ENCODE assay signal across 9 mouse cellular contexts in genomic region chr2:114011838-114012237, GRCm38 (mm10). TPM values are rescaled to one million over a fixed set of nuclear protein-coding genes. Genes with fewer than 3 reads are reported as not detected.
DNase-seq lines count a peak whose midpoint lies in the region; ATAC-seq and TF ChIP-seq lines count a peak whose summit lies in the region.
"Had no signal": no experiment of that assay in that cellular context is flagged by ENCODE, and none has a peak within 500 bp of the region (broad histone marks: within the 10 kb centered on the region; RNA-seq: fewer than 3 reads in every experiment).

No protein-coding gene starts in this region.

- 62% methylated on average over 4 of the region's 4 CpGs for WGBS in forebrain, embryonic 11.5 days
- WGBS in forebrain, embryonic 10.5 days: 46% methylated on average over 4 of the region's 4 CpGs
- WGBS in forebrain, embryonic 14.5 days: 54% methylated on average over 4 of the region's 4 CpGs
- 53% methylated on average over 4 of the region's 4 CpGs for WGBS in limb, embryonic 12.5 days
- WGBS in neural tube, embryonic 15.5 days: 56% methylated on average over 4 of the region's 4 CpGs

- H3K4me1 ChIP-seq in forebrain, embryonic 11.5 days (replicated peaks; ENCODE audit: control insufficient read depth, insufficient read depth, low read length): peaks cover 7% of the 10 kb centered on the region; the same call in 1 of the 2 replicates
- H3K4me1 ChIP-seq in forebrain, embryonic 10.5 days: peaks cover 16% of the 10 kb centered on the region
- H3K4me1 ChIP-seq in MEL (ENCODE audit: control insufficient read depth in 1 of 2, insufficient read depth in 2 of 2, low read length in 2 of 2): no peaks in the 10 kb centered on the region
- peaks cover 3% of the 10 kb centered on the region; the same call in 1 of the 2 replicates for H3K4me1 ChIP-seq in forebrain, embryonic 14.5 days (ENCODE audit: control insufficient read depth, insufficient read depth, low read length)
- peaks cover 8% of the 10 kb centered on the region for H3K4me1 ChIP-seq in limb, embryonic 12.5 days (replicated peaks)
- H3K4me1 ChIP-seq in neural tube, embryonic 15.5 days: peaks cover 20% of the 10 kb centered on the region; the same call in 1 of the 2 replicates

- no peak overlapping the region for H3K4me3 ChIP-seq in forebrain, embryonic 11.5 days (ENCODE audit: low read depth, low read length)
- no peak overlapping the region for H3K4me3 ChIP-seq in forebrain, embryonic 10.5 days
- H3K4me3 ChIP-seq in MEL (ENCODE audit: control insufficient read depth in 1 of 2, insufficient read depth in 1 of 2, low read depth in 2 of 2, low read length in 2 of 2): no peak overlapping the region
- no peak overlapping the region for H3K4me3 ChIP-seq in forebrain, embryonic 14.5 days (ENCODE audit: low read depth, low read length)
- no peak overlapping the region for H3K4me3 ChIP-seq in limb, embryonic 12.5 days (replicated peaks)
- peak overlapping the region; percentile 73 for H3K4me3 ChIP-seq in neural tube, embryonic 15.5 days (replicated peaks)

- TF ChIP-seq RAD21 in MEL (IDR thresholded peaks at IDR 0.05; ENCODE audit: low read depth, low read length): no peak

- no peak overlapping the region for H3K4me2 ChIP-seq in forebrain, embryonic 11.5 days (ENCODE audit: low read depth, low read length, severe bottlenecking)
- H3K4me2 ChIP-seq in forebrain, embryonic 14.5 days (ENCODE audit: low read length): no peak overlapping the region
- H3K4me2 ChIP-seq in limb, embryonic 12.5 days: no peak overlapping the region
- peak overlapping the region; percentile 74 for H3K4me2 ChIP-seq in neural tube, embryonic 15.5 days

- peak; percentile 61 for DNase-seq in forebrain, embryonic 11.5 days (ENCODE audit: low spot score)
- DNase-seq in forebrain, embryonic 10.5 days (ENCODE audit: extremely low spot score, low spot score): no peak
- DNase-seq in MEL (ENCODE audit: low read depth, low spot score): peak; percentile 52
- DNase-seq in forebrain, embryonic 14.5 days (ENCODE audit: low spot score): peak; percentile 34
- no peak for DNase-seq in layer of hippocampus, adult 9-10 months (ENCODE audit: low spot score)
- DNase-seq in gastrocnemius, postnatal 36 days: no peak

- ATAC-seq in forebrain, embryonic 11.5 days (replicated peaks; ENCODE audit: low FRiP score): no peak
- ATAC-seq in forebrain, embryonic 14.5 days: no peak
- 0 out of 2 replicates have a peak, but pooled peaks have one; percentile 24 for ATAC-seq in limb, embryonic 12.5 days (ENCODE audit: insufficient number of reproducible peaks, insufficient read depth, low FRiP score, low TSS enrichment, low read depth)
- no peak for ATAC-seq in neural tube, embryonic 15.5 days (ENCODE audit: low FRiP score)

- intact Hi-C loops in gastrocnemius, postnatal 36 days (cut with DNase I): no loop called here

- H3K9ac ChIP-seq in forebrain, embryonic 11.5 days (ENCODE audit: low read length): no peak overlapping the region
- H3K9ac ChIP-seq in MEL (ENCODE audit: control insufficient read depth, low read depth, low read length, poor library complexity, severe bottlenecking): no peak overlapping the region
- H3K9ac ChIP-seq in forebrain, embryonic 14.5 days (ENCODE audit: low read length): no peak overlapping the region
- no peak overlapping the region for H3K9ac ChIP-seq in limb, embryonic 12.5 days (replicated peaks)
- H3K9ac ChIP-seq in neural tube, embryonic 15.5 days (replicated peaks): no peak overlapping the region

- peaks cover 24% of the 10 kb centered on the region for H3K27me3 ChIP-seq in forebrain, embryonic 11.5 days (ENCODE audit: control insufficient read depth, insufficient read depth, low read length)
- H3K27me3 ChIP-seq in forebrain, embryonic 10.5 days (ENCODE audit: poor library complexity, severe bottlenecking): peaks cover 61% of the 10 kb centered on the region
- no peaks in the 10 kb centered on the region for H3K27me3 ChIP-seq in MEL (ENCODE audit: control insufficient read depth in 1 of 2, insufficient read depth in 2 of 2, low read length in 2 of 2)
- peaks cover 28% of the 10 kb centered on the region for H3K27me3 ChIP-seq in forebrain, embryonic 14.5 days (replicated peaks; ENCODE audit: control insufficient read depth, insufficient read depth, low read length)
- peaks cover 56% of the 10 kb centered on the region for H3K27me3 ChIP-seq in limb, embryonic 12.5 days
- peaks cover 6% of the 10 kb centered on the region; the same call in 1 of the 2 replicates for H3K27me3 ChIP-seq in neural tube, embryonic 15.5 days (replicated peaks)

- no peak for TF ChIP-seq POLR2A in MEL (IDR thresholded peaks at IDR 0.05; ENCODE audit: control insufficient read depth in 1 of 2, insufficient read depth in 1 of 2, low read depth in 1 of 2, low read length in 2 of 2, poor library complexity in 1 of 2)

- H3K27ac ChIP-seq in forebrain, embryonic 11.5 days (ENCODE audit: low read depth, low read length): no peak overlapping the region
- H3K27ac ChIP-seq in forebrain, embryonic 10.5 days: no peak overlapping the region
- no peak overlapping the region for H3K27ac ChIP-seq in MEL (ENCODE audit: control insufficient read depth, low read depth, low read length)
- no peak overlapping the region for H3K27ac ChIP-seq in forebrain, embryonic 14.5 days (ENCODE audit: low read depth, low read length)
- H3K27ac ChIP-seq in limb, embryonic 12.5 days: no peak overlapping the region
- no peak overlapping the region for H3K27ac ChIP-seq in neural tube, embryonic 15.5 days (replicated peaks)

- no peak for TF ChIP-seq EP300 in MEL (IDR thresholded peaks at IDR 0.05; ENCODE audit: low read depth in 1 of 2, low read length in 2 of 2)

- TF ChIP-seq CTCF in MEL (IDR thresholded peaks at IDR 0.05 in 2 of 3, conservative IDR thresholded peaks at IDR 0.05 in 1 of 3; ENCODE audit: control insufficient read depth in 1 of 3, insufficient read depth in 1 of 3, low read depth in 2 of 3, low read length in 3 of 3, poor library complexity in 1 of 3, severe bottlenecking in 1 of 3): no peak

- H3K36me3 ChIP-seq in forebrain, embryonic 11.5 days (ENCODE audit: control insufficient read depth, insufficient read depth, low read length): no peaks in the 10 kb centered on the region
- H3K36me3 ChIP-seq in forebrain, embryonic 10.5 days (replicated peaks): no peaks in the 10 kb centered on the region
- H3K36me3 ChIP-seq in MEL (ENCODE audit: control insufficient read depth in 1 of 2, insufficient read depth in 2 of 2, low read length in 2 of 2): no peaks in the 10 kb centered on the region
- H3K36me3 ChIP-seq in forebrain, embryonic 14.5 days (ENCODE audit: control insufficient read depth, insufficient read depth, low read length): no peaks in the 10 kb centered on the region
- H3K36me3 ChIP-seq in limb, embryonic 12.5 days: no peaks in the 10 kb centered on the region
- H3K36me3 ChIP-seq in neural tube, embryonic 15.5 days: no peaks in the 10 kb centered on the region

- no peaks in the 10 kb centered on the region for H3K79me2 ChIP-seq in MEL (ENCODE audit: control insufficient read depth, insufficient read depth, low read length, poor library complexity)

- no peaks in the 10 kb centered on the region for H3K9me3 ChIP-seq in forebrain, embryonic 11.5 days (ENCODE audit: control insufficient read depth, low read length)
- no peaks in the 10 kb centered on the region for H3K9me3 ChIP-seq in forebrain, embryonic 10.5 days
- H3K9me3 ChIP-seq in MEL (replicated peaks; ENCODE audit: insufficient read depth, low read length): no peaks in the 10 kb centered on the region
- no peaks in the 10 kb centered on the region for H3K9me3 ChIP-seq in forebrain, embryonic 14.5 days (replicated peaks; ENCODE audit: control insufficient read depth, low read length)
- no peaks in the 10 kb centered on the region for H3K9me3 ChIP-seq in limb, embryonic 12.5 days
- no peaks in the 10 kb centered on the region for H3K9me3 ChIP-seq in neural tube, embryonic 15.5 days (replicated peaks)

TF ChIP-seq in MEL, 35 proteins besides CTCF, POLR2A, EP300 and RAD21 (continues in another document):
- no peak for TF ChIP-seq GABPA (IDR thresholded peaks at IDR 0.05; ENCODE audit: low read depth, low read length)
- no peak for TF ChIP-seq ZMIZ1 (IDR thresholded peaks at IDR 0.05; ENCODE audit: low read depth, low read length)
- TF ChIP-seq HCFC1 (IDR thresholded peaks at IDR 0.05; ENCODE audit: low read depth, low read length): no peak
- TF ChIP-seq POLR2AphosphoS5 (IDR thresholded peaks at IDR 0.05; ENCODE audit: borderline replicate concordance, low read depth, low read length): no peak
- no peak for TF ChIP-seq MAZ (IDR thresholded peaks at IDR 0.05; ENCODE audit: low read depth, low read length)
- no peak for TF ChIP-seq NRF1 (IDR thresholded peaks at IDR 0.05; ENCODE audit: insufficient read depth, low read depth, low read length, poor library complexity, severe bottlenecking)
- no peak for TF ChIP-seq KAT2A (conservative IDR thresholded peaks at IDR 0.05; ENCODE audit: low read depth, low read length)
- no peak for TF ChIP-seq SMC3 (IDR thresholded peaks at IDR 0.05; ENCODE audit: low read depth, low read length)
- TF ChIP-seq SIN3A (IDR thresholded peaks at IDR 0.05; ENCODE audit: low read length): no peak
- TF ChIP-seq ELF1 (IDR thresholded peaks at IDR 0.05; ENCODE audit: low read depth, low read length): no peak
- no peak for TF ChIP-seq ZNF384 (IDR thresholded peaks at IDR 0.05; ENCODE audit: low read depth, low read length)

RNA-seq across cellular contexts. Expression of gene Gjd2, which starts 1.6 kb away (rescaled TPM):
- 1.4 TPM in 2 replicates for polyA plus RNA-seq in forebrain, embryonic 11.5 days (2014; fragmentation: Nextera tagmentation; extraction: Ambion mirVana)
- polyA plus RNA-seq in forebrain, embryonic 10.5 days (2016; fragmentation: Nextera tagmentation; extraction: Ambion mirVana): 0.23 and 0.30 TPM in 2 replicates
- total RNA-seq in MEL (2012; rRNA removed): not detected in 2 replicates
- polyA plus RNA-seq in MEL (2012; ENCODE audit: insufficient read depth in 1 of 2, insufficient read length in 2 of 2, low read depth in 1 of 2, low replicate concordance in 2 of 2, missing spikeins in 1 of 2): not detected
- polyA plus RNA-seq in forebrain, embryonic 14.5 days (2014; fragmentation: Nextera tagmentation; extraction: Ambion mirVana): 2.9 and 3.0 TPM in 2 replicates
- not detected in 2 replicates for polyA plus RNA-seq in limb, embryonic 12.5 days (2016; fragmentation: Nextera tagmentation; extraction: Ambion mirVana)
- polyA plus RNA-seq in neural tube, embryonic 15.5 days (2015; fragmentation: Nextera tagmentation; extraction: Ambion mirVana): 12.6 and 14.9 TPM in 2 replicates
- total RNA-seq in gastrocnemius, postnatal 36 days (2021): not detected
- total RNA-seq: heart, adult 18-20 months had no signal

RNA-seq across cellular contexts. Expression of gene Actc1, which starts 41.5 kb away (rescaled TPM):
- polyA plus RNA-seq in forebrain, embryonic 11.5 days (2014; fragmentation: Nextera tagmentation; extraction: Ambion mirVana): 0.71 and 0.84 TPM in 2 replicates
- polyA plus RNA-seq in forebrain, embryonic 10.5 days (2016; fragmentation: Nextera tagmentation; extraction: Ambion mirVana): 1.5 and 1.6 TPM in 2 replicates
- total RNA-seq in MEL (2012; rRNA removed): 0.10 TPM in 1 of 2 replicates, not detected in the other
- polyA plus RNA-seq in MEL (2012; ENCODE audit: insufficient read depth in 1 of 2, insufficient read length in 2 of 2, low read depth in 1 of 2, low replicate concordance in 2 of 2, missing spikeins in 1 of 2): not detected
- 0.43 and 0.57 TPM in 2 replicates for polyA plus RNA-seq in forebrain, embryonic 14.5 days (2014; fragmentation: Nextera tagmentation; extraction: Ambion mirVana)
- 400 and 426 TPM in 2 replicates for polyA plus RNA-seq in limb, embryonic 12.5 days (2016; fragmentation: Nextera tagmentation; extraction: Ambion mirVana)
- 64.3 and 90.0 TPM in 2 replicates for polyA plus RNA-seq in neural tube, embryonic 15.5 days (2015; fragmentation: Nextera tagmentation; extraction: Ambion mirVana)
- total RNA-seq in gastrocnemius, postnatal 36 days (2021): 1,000 to 10,000 TPM; 1,166 to 4,359 TPM

Comparison
In these comparisons a context has a peak if more than half of its experiments do, and no peak if none do; other contexts are left out.
1. DNase-seq: peak in forebrain, embryonic 11.5 days (single experiment), MEL (single experiment) and forebrain, embryonic 14.5 days (single experiment); none in forebrain, embryonic 10.5 days (single experiment), layer of hippocampus, adult 9-10 months (single experiment) and gastrocnemius, postnatal 36 days (0 of 2).
2. RNA of gene Actc1, which starts 41.5 kb away (polyA plus RNA-seq): 400 to 426 TPM in limb, embryonic 12.5 days and 64.3 to 90.0 TPM in neural tube, embryonic 15.5 days; 1.5 to 1.6 TPM in forebrain, embryonic 10.5 days, 0.71 to 0.84 TPM in forebrain, embryonic 11.5 days, 0.43 to 0.57 TPM in forebrain, embryonic 14.5 days and not detected in MEL; every median in the first group is over 10 times any median in the second.